Mouse (Mus musculus): Measurements from ENCODE around the gene Tmem120b. TPM values are rescaled to one million over a fixed set of nuclear protein-coding genes. Genes with fewer than 3 reads are reported as not detected.
"Not testable (repeated sequence)": the region's sequence is repeated elsewhere in the genome, so short reads cannot be mapped to it uniquely, and the experiment has no call there.

Tmem120b gene
- polyA plus RNA-seq, 1 experiment: 10.4 TPM

DNA sequence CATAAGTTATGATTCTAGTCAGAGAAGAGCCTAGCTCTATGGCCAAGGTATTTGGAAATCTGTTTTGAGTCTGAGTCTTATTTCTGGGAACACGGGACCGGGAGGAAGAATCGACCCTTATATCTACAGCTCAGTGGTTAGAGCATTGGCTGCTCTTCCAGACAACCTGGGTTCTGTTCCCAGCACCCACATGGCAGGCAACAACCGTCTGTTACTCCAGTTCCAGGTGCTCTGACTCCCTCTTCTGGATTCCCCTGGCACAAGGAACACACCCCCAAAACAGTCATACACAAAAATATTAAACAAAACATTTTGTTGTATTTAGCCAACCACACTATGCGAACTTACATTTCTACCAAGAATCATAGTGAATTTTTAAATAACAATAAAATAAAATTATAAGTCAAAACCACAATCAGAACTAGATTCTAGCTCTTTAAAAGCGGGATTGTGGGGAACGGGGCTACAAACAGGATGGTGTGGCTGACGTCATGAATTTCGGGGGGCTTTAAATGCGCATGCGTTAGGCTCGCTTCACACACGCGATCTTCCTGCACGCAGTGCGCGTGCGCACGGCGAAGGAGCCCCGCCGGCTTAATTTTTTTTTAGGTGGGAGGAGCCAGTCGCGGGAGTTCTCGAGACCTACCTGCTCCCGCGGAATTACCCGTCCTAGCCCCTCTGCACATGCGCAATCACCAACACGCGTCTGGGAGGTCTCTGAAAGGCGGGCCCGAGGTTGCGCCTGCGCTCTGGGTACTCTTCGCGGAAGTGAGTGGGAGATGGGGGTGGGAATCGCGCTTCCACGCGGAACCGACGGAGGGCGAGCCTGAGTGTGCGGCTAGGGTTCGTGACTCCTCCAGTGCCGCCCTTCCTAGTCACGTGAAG, 10.6 kb upstream of the Tmem120b start:
- Histone ChIP-seq H3K79me3 (ENCODE audit: low read depth) (no peaks in the 10 kb centered on the region), H3ac (ENCODE audit: control insufficient read depth, insufficient read length, low read depth) (no peak overlapping the region), H3K4me3 (ENCODE audit: insufficient read depth, poor library complexity, severe bottlenecking) (peak overlapping the region; percentile 32), H3K36me3 (ENCODE audit: control insufficient read depth, insufficient read depth) (no peaks in the 10 kb centered on the region), H3K79me2 (ENCODE audit: control insufficient read depth, insufficient read depth) (no peaks in the 10 kb centered on the region), H3K27me3 (ENCODE audit: control insufficient read depth, insufficient read depth, insufficient read length) (no peaks in the 10 kb centered on the region)
- peak; percentile 14 for TF ChIP-seq CTCF (IDR thresholded peaks at IDR 0.05; ENCODE audit: control insufficient read depth, insufficient read depth, insufficient read length)
- no peak for TF ChIP-seq MYOG (IDR thresholded peaks at IDR 0.05; ENCODE audit: control insufficient read depth, extremely low read depth, insufficient read length)

DNA sequence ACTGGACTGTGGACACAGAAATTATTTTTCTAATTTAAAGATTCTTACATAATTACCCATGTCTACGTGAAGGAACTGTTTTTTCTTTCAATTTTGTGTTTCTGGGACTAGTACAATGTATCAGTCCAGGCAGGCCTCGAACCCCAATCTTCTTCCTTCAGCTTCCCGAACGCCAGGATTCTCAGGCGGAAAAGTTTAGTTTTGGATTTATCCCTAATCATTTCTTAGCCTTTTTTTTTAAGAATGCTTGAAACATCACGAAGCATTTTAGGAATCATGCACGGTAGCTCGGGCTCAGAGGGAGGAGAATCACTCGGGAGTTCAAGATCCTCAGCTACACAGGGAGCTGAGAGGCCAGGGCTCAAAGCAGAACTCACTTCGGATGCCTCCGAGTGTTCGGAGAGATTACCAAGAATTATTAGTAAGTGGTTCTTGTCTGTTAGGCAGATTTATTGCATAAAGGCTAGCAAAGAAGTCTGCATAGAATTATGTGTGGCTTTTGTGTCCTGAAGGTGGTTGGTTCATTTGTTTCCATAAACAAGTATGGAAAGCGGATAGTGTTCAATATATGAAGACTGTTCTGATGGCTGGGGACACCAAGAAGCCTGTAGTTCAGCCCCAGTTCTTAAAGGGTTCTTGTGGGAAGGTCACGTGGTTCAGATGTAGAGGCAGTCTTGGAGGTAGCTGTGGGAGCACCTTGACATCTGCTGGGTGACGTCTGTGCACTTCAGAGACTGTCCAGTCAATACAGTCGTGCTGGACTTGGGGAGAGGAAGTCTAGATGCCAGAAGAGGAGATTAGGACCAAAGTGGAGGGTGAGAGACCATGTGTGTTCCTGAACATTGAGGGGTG, 9.7 kb upstream of the Tmem120b start:
- no peaks in the 10 kb centered on the region for H3K36me3 ChIP-seq (ENCODE audit: control insufficient read depth, insufficient read depth)
- H3K79me2 ChIP-seq (ENCODE audit: control insufficient read depth, insufficient read depth): no peaks in the 10 kb centered on the region
- H3ac ChIP-seq (ENCODE audit: control insufficient read depth, insufficient read length, low read depth): no peak overlapping the region
- no peaks in the 10 kb centered on the region for H3K27me3 ChIP-seq (ENCODE audit: control insufficient read depth, insufficient read depth, insufficient read length)
- TF ChIP-seq USF1 (IDR thresholded peaks at IDR 0.05; ENCODE audit: low read depth) (peak; percentile 92), FOSL1 (IDR thresholded peaks at IDR 0.05; ENCODE audit: insufficient read depth, low read length, poor library complexity, severe bottlenecking) (no peak), MYOD1 (IDR thresholded peaks at IDR 0.05; ENCODE audit: control insufficient read depth, insufficient read length, low read depth) (no peak)
- peak overlapping the region; percentile 32 for H3K4me3 ChIP-seq (ENCODE audit: insufficient read depth, poor library complexity, severe bottlenecking)
- H3K79me3 ChIP-seq (ENCODE audit: low read depth): no peaks in the 10 kb centered on the region

DNA sequence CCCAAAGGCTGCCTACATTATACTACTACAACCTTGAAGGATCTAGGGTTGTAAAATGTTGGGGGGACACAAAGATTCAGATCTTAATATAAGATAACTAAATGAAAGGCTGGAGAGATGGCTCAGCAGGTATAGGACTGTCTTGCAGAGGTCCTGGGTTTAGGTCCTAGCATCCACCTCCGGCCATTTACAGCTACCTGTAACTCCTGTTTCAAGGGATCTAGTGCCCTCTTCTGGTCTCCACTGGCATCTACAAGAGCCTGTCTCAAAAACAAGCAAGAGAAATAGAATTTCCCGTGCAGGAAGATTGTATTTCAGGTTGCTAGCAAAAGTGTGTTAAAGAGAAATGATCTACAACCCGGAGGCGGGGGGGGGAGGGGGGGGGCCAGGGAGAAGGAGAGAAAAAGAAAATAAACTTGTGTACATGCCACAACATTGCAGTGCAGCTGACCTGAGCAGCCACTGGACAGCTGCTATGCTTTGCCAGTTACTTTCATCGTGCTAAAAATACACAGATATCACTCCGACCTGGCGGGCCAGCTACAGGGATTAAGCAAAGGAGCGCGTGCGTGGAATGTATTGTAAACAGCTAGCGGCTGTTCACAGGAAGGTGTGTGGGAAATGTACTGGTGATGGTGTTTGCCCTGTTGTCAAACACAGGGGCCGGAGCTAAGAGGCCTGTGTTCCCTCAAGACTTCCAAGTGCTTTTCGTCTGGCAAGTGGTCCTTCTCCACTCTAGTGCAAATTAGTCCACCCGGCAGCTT, 8.3 kb upstream of the Tmem120b start:
- Histone ChIP-seq H3K79me3 (ENCODE audit: low read depth) (no peaks in the 10 kb centered on the region), H3K4me3 (ENCODE audit: insufficient read depth, poor library complexity, severe bottlenecking) (no peak overlapping the region), H3K79me2 (ENCODE audit: control insufficient read depth, insufficient read depth) (no peaks in the 10 kb centered on the region), H3K36me3 (ENCODE audit: control insufficient read depth, insufficient read depth) (no peaks in the 10 kb centered on the region), H3K27me3 (ENCODE audit: control insufficient read depth, insufficient read depth, insufficient read length) (no peaks in the 10 kb centered on the region), H3ac (ENCODE audit: control insufficient read depth, insufficient read length, low read depth) (peak overlapping the region; percentile 32)
- no peak for TF ChIP-seq MYOG (IDR thresholded peaks at IDR 0.05; ENCODE audit: control insufficient read depth, extremely low read depth, insufficient read length)
- TF ChIP-seq MYOD1 (IDR thresholded peaks at IDR 0.05; ENCODE audit: control insufficient read depth, insufficient read length, low read depth): no peak
- TF ChIP-seq CTCF (IDR thresholded peaks at IDR 0.05; ENCODE audit: control insufficient read depth, insufficient read depth, insufficient read length): peak; percentile 2

DNA sequence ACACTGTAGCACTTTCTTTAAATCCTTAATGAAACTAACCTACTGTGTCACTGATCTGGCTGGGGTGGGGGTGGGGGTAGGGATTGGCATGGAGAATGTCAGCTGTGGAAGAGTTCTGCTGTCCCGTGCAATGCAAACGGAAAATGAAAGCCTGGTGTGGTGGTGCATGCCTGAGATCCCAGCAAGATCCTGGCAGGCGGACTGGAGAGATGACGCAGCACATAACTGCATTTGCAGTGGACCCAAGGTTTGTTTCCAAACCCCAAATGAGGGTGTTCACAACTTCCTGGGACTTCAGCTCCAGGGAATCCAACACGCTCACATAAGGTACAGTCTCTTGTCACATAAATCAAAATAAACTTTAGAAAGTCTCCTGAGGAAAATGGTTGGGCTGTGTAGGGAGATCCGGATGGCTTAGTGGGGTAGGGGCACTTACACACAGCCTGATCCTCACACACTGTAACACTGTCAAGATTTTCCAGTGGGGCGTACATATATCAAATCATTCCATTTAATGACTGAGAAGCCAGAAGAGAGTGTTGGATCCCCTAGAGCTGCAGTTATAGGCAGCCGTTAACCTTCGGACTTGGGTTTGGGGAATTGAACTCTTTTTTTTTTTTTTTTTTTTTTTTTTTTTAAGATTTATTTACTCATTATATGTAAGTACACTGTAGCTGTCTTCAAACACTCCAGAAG, 7.4 kb upstream of the Tmem120b start:
- H3K27me3 ChIP-seq (ENCODE audit: control insufficient read depth, insufficient read depth, insufficient read length): no peaks in the 10 kb centered on the region
- no peaks in the 10 kb centered on the region for H3K36me3 ChIP-seq (ENCODE audit: control insufficient read depth, insufficient read depth)
- no peaks in the 10 kb centered on the region for H3K79me3 ChIP-seq (ENCODE audit: low read depth)
- no peak overlapping the region for H3ac ChIP-seq (ENCODE audit: control insufficient read depth, insufficient read length, low read depth)
- no peak for TF ChIP-seq MYOD1 (IDR thresholded peaks at IDR 0.05; ENCODE audit: control insufficient read depth, insufficient read length, low read depth)
- TF ChIP-seq FOSL1 (IDR thresholded peaks at IDR 0.05; ENCODE audit: insufficient read depth, low read length, poor library complexity, severe bottlenecking): no peak
- no peak for TF ChIP-seq CTCF (IDR thresholded peaks at IDR 0.05; ENCODE audit: control insufficient read depth, insufficient read depth, insufficient read length)
- TF ChIP-seq USF1 (IDR thresholded peaks at IDR 0.05; ENCODE audit: low read depth): no peak
- no peak for TF ChIP-seq MYOG (IDR thresholded peaks at IDR 0.05; ENCODE audit: control insufficient read depth, extremely low read depth, insufficient read length)
- TF ChIP-seq MAX (IDR thresholded peaks at IDR 0.05): no peak
- TF ChIP-seq CEBPB (IDR thresholded peaks at IDR 0.05; ENCODE audit: low read depth): no peak
- no peak overlapping the region for H3K4me3 ChIP-seq (ENCODE audit: insufficient read depth, poor library complexity, severe bottlenecking)
- H3K79me2 ChIP-seq (ENCODE audit: control insufficient read depth, insufficient read depth): no peaks in the 10 kb centered on the region

DNA sequence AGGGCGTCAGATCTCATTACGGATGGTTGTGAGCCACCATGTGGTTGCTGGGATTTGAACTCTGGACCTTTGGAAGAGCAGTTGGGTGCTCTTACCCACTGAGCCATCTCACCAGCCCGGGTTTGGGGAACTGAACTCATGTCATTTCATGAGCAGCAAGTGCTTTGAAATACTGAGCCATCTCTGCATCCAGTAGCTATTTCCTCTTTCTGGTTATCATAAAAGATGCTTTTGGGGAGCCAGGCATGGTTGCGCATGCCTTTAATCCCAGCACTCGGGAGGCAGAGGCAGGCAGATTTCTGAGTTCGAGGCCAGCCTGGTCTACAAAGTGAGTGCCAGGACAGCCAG, 6.8 kb upstream of the Tmem120b start:
- H3K36me3 ChIP-seq (ENCODE audit: control insufficient read depth, insufficient read depth); H3K27me3 ChIP-seq (ENCODE audit: control insufficient read depth, insufficient read depth, insufficient read length); H3K4me3 ChIP-seq (ENCODE audit: insufficient read depth, poor library complexity, severe bottlenecking); H3ac ChIP-seq (ENCODE audit: control insufficient read depth, insufficient read length, low read depth); H3K79me2 ChIP-seq (ENCODE audit: control insufficient read depth, insufficient read depth); H3K79me3 ChIP-seq (ENCODE audit: low read depth): not testable (repeated sequence)
